Mouse (Mus musculus) gastrocnemius, postnatal 36 days (tissue): ENCODE results near the gene Anp32e. TPM values are rescaled to one million over a fixed set of nuclear protein-coding genes. Genes with fewer than 3 reads are reported as not detected.
"Not testable (repeated sequence)": the region's sequence is repeated elsewhere in the genome, so short reads cannot be mapped to it uniquely, and the experiment has no call there.

Source experiments
- DNase-seq, 2 experiments: peaks; one replicate each; pipeline ENCODE4 v3.0.0; 2022
- intact Hi-C: fragments of 180-260 bp; cut with DNase I; formaldehyde crosslinking; loops from one replicate; pipeline ENCODE4 v1.15.1; 2025
- total RNA-seq, 2 experiments: library from RNA; stranded (reverse); gene quantifications; 2 replicates each; pipeline ENCODE4 v1.2.3; 2021

The Anp32e gene
- total RNA-seq, 2 experiments from 2014 or later, result 67.1 to 71.1 TPM

GRCm38 (mm10) chr3:95902643-95903042 lies 26.4 kb upstream of the Anp32e start:
- no peak for DNase-seq
- intact Hi-C loops, result no loop called here

- intact Hi-C loops, result no loop called here
Measured at GRCm38 (mm10) chr3:95903753-95904502, 25.1 kb upstream of the Anp32e start.

GRCm38 (mm10) chr3:95904568-95904967 lies 24.5 kb upstream of the Anp32e start, which contains the start of gene Car14:
Car14 (minus strand) TSS chr3:95904691.
- peak; percentile 30 to 46 for DNase-seq
- intact Hi-C loops, result no loop called here

More at GRCm38 (mm10) chr3:95903753-95904502, 25.1 kb upstream of the Anp32e start:
- no peak for DNase-seq

- DNase-seq, result peak in 1 of 2 experiments; percentile 36
- intact Hi-C loops, result no loop called here
Measured at GRCm38 (mm10) chr3:95905146-95905939, 23.7 kb upstream of the Anp32e start.

GRCm38 (mm10) chr3:95905940-95906492 lies 23.0 kb upstream of the Anp32e start:
- intact Hi-C loops, result loop anchor here (1.0 to 2.0 kb wide), 2 partner anchors 23 to 45 kb away; no protein-coding TSS in a partner anchor
- DNase-seq, result peak in 1 of 2 experiments; percentile 45

GRCm38 (mm10) chr3:95906860-95907259 lies 22.2 kb upstream of the Anp32e start:
- peak in 1 of 2 experiments; percentile 16 for DNase-seq
- intact Hi-C loops, result loop anchor here (1.0 to 2.0 kb wide), 2 partner anchors 24 to 46 kb away; no protein-coding TSS in a partner anchor

GRCm38 (mm10) chr3:95907613-95908012 lies 21.4 kb upstream of the Anp32e start:
- intact Hi-C loops, result loop anchor here (2.0 kb wide), 1 partner anchor 47 kb away; no protein-coding TSS in a partner anchor
- no peak for DNase-seq

- intact Hi-C loops, result no loop called here
- DNase-seq, result no peak
Measured at GRCm38 (mm10) chr3:95914706-95915105, 14.3 kb upstream of the Anp32e start.

GRCm38 (mm10) chr3:95916760-95917159 lies 12.3 kb upstream of the Anp32e start:
- DNase-seq, result no peak
- intact Hi-C loops, result no loop called here

- intact Hi-C loops, DNase-seq: not testable (repeated sequence)
Measured at GRCm38 (mm10) chr3:95920532-95920931, 8.5 kb upstream of the Anp32e start.

- DNase-seq, intact Hi-C loops: not testable (repeated sequence)
Measured at GRCm38 (mm10) chr3:95923429-95923828, 5.6 kb upstream of the Anp32e start.

- no peak for DNase-seq
- intact Hi-C loops, result no loop called here
Measured at GRCm38 (mm10) chr3:95924185-95924584, 4.9 kb upstream of the Anp32e start.

GRCm38 (mm10) chr3:95925087-95925486 lies 4.0 kb upstream of the Anp32e start:
- intact Hi-C loops, result no loop called here
- no peak for DNase-seq

GRCm38 (mm10) chr3:95928261-95928657 lies 787 bp upstream of the Anp32e start:
- no peak for DNase-seq
- intact Hi-C loops, result no loop called here

GRCm38 (mm10) chr3:95929581-95930470 lies 780 bp downstream of the Anp32e start:
- DNase-seq, result peak in 1 of 2 experiments; percentile 40
- intact Hi-C loops, result no loop called here

GRCm38 (mm10) chr3:95930471-95930789 lies 1.4 kb downstream of the Anp32e start:
- intact Hi-C loops, result no loop called here

GRCm38 (mm10) chr3:95931471-95931870 lies 2.4 kb downstream of the Anp32e start:
- intact Hi-C loops, result no loop called here
- no peak for DNase-seq

More at GRCm38 (mm10) chr3:95930471-95930789, 1.4 kb downstream of the Anp32e start:
- no peak for DNase-seq

- intact Hi-C loops, result no loop called here
- DNase-seq, result no peak
Measured at GRCm38 (mm10) chr3:95932157-95932556, 3.1 kb downstream of the Anp32e start.

GRCm38 (mm10) chr3:95932566-95932965 lies 3.5 kb downstream of the Anp32e start:
- no peak for DNase-seq
- intact Hi-C loops, result no loop called here
